Mouse (Mus musculus) kidney, adult 9 months (tissue): Measurements from ENCODE around the gene Pald1.

Experiments used
- DNase-seq: peaks from one replicate; pipeline ENCODE4 v3.0.0; 2022

The Pald1 gene

GRCm38 (mm10) chr10:61383021-61383714 is at the start of gene Pald1:
Gene Pald1 (minus strand): TSS chr10:61383530.
- peak; percentile 74 for DNase-seq

- no peak for DNase-seq
These were observed 48.0 kb upstream of the Pald1 start for GRCm38 (mm10) chr10:61431375-61431774.

- DNase-seq = no peak
These were observed 45.7 kb upstream of the Pald1 start for GRCm38 (mm10) chr10:61429043-61429442.

GRCm38 (mm10) chr10:61428416-61428815 is 45.1 kb upstream of the Pald1 start:
- DNase-seq = no peak

GRCm38 (mm10) chr10:61427951-61428350 is 44.6 kb upstream of the Pald1 start:
- no peak for DNase-seq

GRCm38 (mm10) chr10:61426251-61426757 is 43.0 kb upstream of the Pald1 start:
- peak; percentile 51 for DNase-seq

- DNase-seq = peak; percentile 75
These were observed 41.7 kb upstream of the Pald1 start for GRCm38 (mm10) chr10:61425047-61425446.

- DNase-seq = no peak
These were observed 41.2 kb upstream of the Pald1 start for GRCm38 (mm10) chr10:61424500-61424899.

- DNase-seq = peak; percentile 52
These were observed 40.0 kb upstream of the Pald1 start for GRCm38 (mm10) chr10:61423289-61423688.

GRCm38 (mm10) chr10:61422861-61423260 is 39.5 kb upstream of the Pald1 start:
- DNase-seq = no peak

- DNase-seq = no peak
These were observed 36.7 kb upstream of the Pald1 start for GRCm38 (mm10) chr10:61420011-61420410.

GRCm38 (mm10) chr10:61419146-61419545 is 35.8 kb upstream of the Pald1 start:
- no peak for DNase-seq

GRCm38 (mm10) chr10:61418131-61418900 is 35.0 kb upstream of the Pald1 start:
- no peak for DNase-seq

- no peak for DNase-seq
These were observed 34.3 kb upstream of the Pald1 start, which contains the start of gene Nodal for GRCm38 (mm10) chr10:61417672-61418071. Gene Nodal (plus strand): TSS chr10:61417972.

GRCm38 (mm10) chr10:61417046-61417445 is 33.7 kb upstream of the Pald1 start:
- no peak for DNase-seq

GRCm38 (mm10) chr10:61416561-61416960 is 33.2 kb upstream of the Pald1 start:
- no peak for DNase-seq

- DNase-seq = no peak
These were observed 32.6 kb upstream of the Pald1 start for GRCm38 (mm10) chr10:61415890-61416289.

- DNase-seq = no peak
These were observed 31.9 kb upstream of the Pald1 start for GRCm38 (mm10) chr10:61415240-61415639.

- no peak for DNase-seq
These were observed 29.7 kb upstream of the Pald1 start for GRCm38 (mm10) chr10:61412910-61413625.

- no peak for DNase-seq
These were observed 26.9 kb upstream of the Pald1 start for GRCm38 (mm10) chr10:61410193-61410592.

- no peak for DNase-seq
These were observed 26.4 kb upstream of the Pald1 start for GRCm38 (mm10) chr10:61409776-61410175.

GRCm38 (mm10) chr10:61405958-61406357 is 22.6 kb upstream of the Pald1 start:
- no peak for DNase-seq

- peak; percentile 43 for DNase-seq
These were observed 19.6 kb upstream of the Pald1 start for GRCm38 (mm10) chr10:61402911-61403310.
